Mouse (Mus musculus): ENCODE measurements around the gene Ece1.
"Not testable (repeated sequence)": the region's sequence is repeated elsewhere in the genome, so short reads cannot be mapped to it uniquely, and the experiment has no call there.

Gene Ece1

GRCm38 (mm10) chr4:137942782-137943486, 80.9 kb downstream of the Ece1 start:
- DNase-seq (ENCODE audit: low spot score), result no peak

- DNase-seq (ENCODE audit: low spot score), result no peak
Observed at GRCm38 (mm10) chr4:137943540-137943939, 81.5 kb downstream of the Ece1 start.

GRCm38 (mm10) chr4:137945376-137945775, 83.3 kb downstream of the Ece1 start:
- no peak for DNase-seq (ENCODE audit: low spot score)

- DNase-seq (ENCODE audit: low spot score), result no peak
Observed at GRCm38 (mm10) chr4:137946419-137946818, 84.4 kb downstream of the Ece1 start.

- DNase-seq (ENCODE audit: low spot score), result peak; percentile 56
Observed at GRCm38 (mm10) chr4:137952840-137953239, 90.8 kb downstream of the Ece1 start.

- no peak for DNase-seq (ENCODE audit: low spot score)
Observed at GRCm38 (mm10) chr4:137954184-137954583, 92.1 kb downstream of the Ece1 start.

GRCm38 (mm10) chr4:137954926-137955396, 92.9 kb downstream of the Ece1 start:
- DNase-seq (ENCODE audit: low spot score), result no peak

GRCm38 (mm10) chr4:137956260-137956659, 94.2 kb downstream of the Ece1 start:
- DNase-seq (ENCODE audit: low spot score), result no peak

GRCm38 (mm10) chr4:137959889-137960665, 98.0 kb downstream of the Ece1 start:
- no peak for DNase-seq (ENCODE audit: low spot score)

GRCm38 (mm10) chr4:137960757-137961156, 98.7 kb downstream of the Ece1 start:
- no peak for DNase-seq (ENCODE audit: low spot score)

GRCm38 (mm10) chr4:137962643-137963350, 100.8 kb downstream of the Ece1 start:
- DNase-seq (ENCODE audit: low spot score), result no peak

GRCm38 (mm10) chr4:137963431-137963830, 101.4 kb downstream of the Ece1 start:
- no peak for DNase-seq (ENCODE audit: low spot score)

GRCm38 (mm10) chr4:137963881-137964584, 102.0 kb downstream of the Ece1 start:
- DNase-seq (ENCODE audit: low spot score), result peak; percentile 61

GRCm38 (mm10) chr4:137964585-137964930, 102.5 kb downstream of the Ece1 start:
- no peak for DNase-seq (ENCODE audit: low spot score)

GRCm38 (mm10) chr4:137968203-137968602, 106.2 kb downstream of the Ece1 start:
- DNase-seq (ENCODE audit: low spot score), result peak; percentile 48

GRCm38 (mm10) chr4:137970623-137971199, 108.7 kb downstream of the Ece1 start:
- DNase-seq (ENCODE audit: low spot score), result not testable (repeated sequence)

GRCm38 (mm10) chr4:137974856-137975432, 112.9 kb downstream of the Ece1 start:
- DNase-seq (ENCODE audit: low spot score), result not testable (repeated sequence)

- DNase-seq (ENCODE audit: low spot score), result not testable (repeated sequence)
Observed at GRCm38 (mm10) chr4:137979066-137979644, 117.1 kb downstream of the Ece1 start.

GRCm38 (mm10) chr4:137982869-137983268, 120.8 kb downstream of the Ece1 start:
- no peak for DNase-seq (ENCODE audit: low spot score)

- DNase-seq (ENCODE audit: low spot score), result no peak
Observed at GRCm38 (mm10) chr4:137984212-137984611, 122.2 kb downstream of the Ece1 start.

GRCm38 (mm10) chr4:137984746-137985145, 122.7 kb downstream of the Ece1 start:
- no peak for DNase-seq (ENCODE audit: low spot score)
